Mouse (Mus musculus) spleen, adult 2 months (tissue): ENCODE results near the gene Socs1. TPM values are rescaled to one million over a fixed set of nuclear protein-coding genes. Genes with fewer than 3 reads are reported as not detected.
A peak's percentile ranks its signal among the peaks of the same experiment; 100 is the strongest.

Source experiments
- DNase-seq, 2 experiments: peaks; one replicate each; pipeline versions ENCODE4 v3.0.0 to v3.0.0-alpha.2; 2012 to 2021; ENCODE audit warnings: low spot score in 2 of 2, low read depth in 1 of 2
- H3K27ac ChIP-seq: fragments of 200-500 bp; 2 replicates; pipeline ENCODE4 v1.5.1; 2012; ENCODE audit warnings: low read length, inconsistent platforms; ENCODE audit not compliant: insufficient read depth
- H3K27me3 ChIP-seq: fragments of 200-500 bp; 2 replicates; pipeline ENCODE4 v1.6.1; 2012; ENCODE audit warnings: mild to moderate bottlenecking, moderate library complexity, low read length, inconsistent platforms; ENCODE audit not compliant: control insufficient read depth, insufficient read depth
- H3K36me3 ChIP-seq: fragments of 200-500 bp; 2 replicates; pipeline ENCODE4 v1.6.1; 2012; ENCODE audit warnings: mild to moderate bottlenecking, low read length, inconsistent platforms; ENCODE audit not compliant: control insufficient read depth, insufficient read depth
- H3K4me1 ChIP-seq: fragments of 200-500 bp; 2 replicates; pipeline ENCODE4 v1.6.1; 2011; ENCODE audit warnings: inconsistent platforms; ENCODE audit not compliant: control insufficient read depth, insufficient read depth, insufficient read length
- H3K4me3 ChIP-seq: fragments of 200-500 bp; 2 replicates; pipeline ENCODE4 v1.5.1; 2011; ENCODE audit warnings: mild to moderate bottlenecking, inconsistent platforms; ENCODE audit not compliant: insufficient read depth, insufficient read length; ENCODE audit errors: extremely low read depth
- CTCF ChIP-seq: fragments of 200-500 bp; IDR thresholded peaks from 2 replicates; pipeline ENCODE4 v1.5.1; 2011; ENCODE audit warnings: mild to moderate bottlenecking, inconsistent platforms; ENCODE audit not compliant: insufficient read depth, insufficient read length, insufficient replicate concordance; ENCODE audit errors: extremely low read depth
- POLR2A ChIP-seq: fragments of 200-500 bp; IDR thresholded peaks from 2 replicates; pipeline ENCODE4 v1.6.1; 2011; ENCODE audit warnings: low read depth, low read length, inconsistent platforms
- WGBS: fragments of 180-500 bp; shearing (Covaris S2); methylation state at CpG from one replicate; pipeline ENCODE4 v1.1.7; 2018; 5-methylcytosine and 5-hydroxymethylcytosine counted together
- polyA plus RNA-seq: library from polyadenylated mRNA; depleted of rRNA; stranded (reverse); fragments of >200 nt; gene quantifications from 2 replicates; pipeline ENCODE4 v1.2.3, GENCODE M21; 2012

Gene Socs1
- polyA plus RNA-seq, 1 experiment, result 14.0 TPM

- H3K27me3 ChIP-seq, result no peaks in the 10 kb centered on the region
- no peaks in the 10 kb centered on the region for H3K36me3 ChIP-seq
- TF ChIP-seq POLR2A (no peak), CTCF (no peak)
- no peak overlapping the region; the same call in 1 of the 2 replicates for H3K27ac ChIP-seq
- WGBS, result 63% methylated on average over 4 of the region's 4 CpGs
- peaks cover 20% of the 10 kb centered on the region for H3K4me1 ChIP-seq
- no peak overlapping the region for H3K4me3 ChIP-seq
- no peak for DNase-seq
Measured at GRCm38 (mm10) chr16:10786782-10787547, 1.6 kb upstream of the Socs1 start.

GRCm38 (mm10) chr16:10786288-10786687, 952 bp upstream of the Socs1 start:
- Histone ChIP-seq H3K36me3 (no peaks in the 10 kb centered on the region), H3K27ac (peak overlapping the region; percentile 92), H3K27me3 (no peaks in the 10 kb centered on the region), H3K4me1 (peaks cover 20% of the 10 kb centered on the region), H3K4me3 (peak overlapping the region; percentile 64; the same call in 1 of the 2 replicates)
- 2% methylated on average over 9 of the region's 9 CpGs for WGBS
- peak; percentile 82 for DNase-seq
- TF ChIP-seq POLR2A (no peak), CTCF (peak; percentile 88)

- TF ChIP-seq CTCF (peak; percentile 81), POLR2A (peak; percentile 14; the same call in 1 of the 2 replicates)
- H3K27me3 ChIP-seq, result no peaks in the 10 kb centered on the region
- peaks cover 20% of the 10 kb centered on the region for H3K4me1 ChIP-seq
- H3K27ac ChIP-seq, result peak overlapping the region; percentile 81
- no peaks in the 10 kb centered on the region for H3K36me3 ChIP-seq
- H3K4me3 ChIP-seq, result peak overlapping the region; percentile 64
- peak; percentile 81 to 89 for DNase-seq
- under 1% methylated on average over 43 of the region's 55 CpGs for WGBS
Measured at GRCm38 (mm10) chr16:10784793-10785370, 454 bp downstream of the Socs1 start.

GRCm38 (mm10) chr16:10783883-10784792, 1.2 kb downstream of the Socs1 start:
- H3K27ac ChIP-seq, result peak overlapping the region; percentile 51
- H3K4me1 ChIP-seq, result peaks cover 20% of the 10 kb centered on the region
- peak in 1 of 2 experiments; percentile 25 for DNase-seq

GRCm38 (mm10) chr16:10783451-10783850, 1.9 kb downstream of the Socs1 start:
- Histone ChIP-seq H3K36me3 (no peaks in the 10 kb centered on the region), H3K27ac (no peak overlapping the region), H3K4me3 (peak overlapping the region; percentile 15; the same call in 1 of the 2 replicates), H3K27me3 (no peaks in the 10 kb centered on the region), H3K4me1 (peaks cover 20% of the 10 kb centered on the region)
- no peak for DNase-seq
- WGBS, result 61% methylated on average over 8 of the region's 8 CpGs
- TF ChIP-seq POLR2A (no peak), CTCF (no peak)

More at GRCm38 (mm10) chr16:10783883-10784792, 1.2 kb downstream of the Socs1 start:
- H3K27me3 ChIP-seq, result no peaks in the 10 kb centered on the region
- WGBS, result 3% methylated on average over 81 of the region's 81 CpGs
- TF ChIP-seq POLR2A, result no peak
- H3K36me3 ChIP-seq, result no peaks in the 10 kb centered on the region
- H3K4me3 ChIP-seq, result peak overlapping the region; percentile 64

GRCm38 (mm10) chr16:10783152-10783434, 2.2 kb downstream of the Socs1 start:
- WGBS, result 8% methylated on average over 1 of the region's 1 CpGs
- Histone ChIP-seq H3K4me1 (peaks cover 20% of the 10 kb centered on the region), H3K27me3 (no peaks in the 10 kb centered on the region), H3K27ac (no peak overlapping the region), H3K4me3 (peak overlapping the region; percentile 15; the same call in 1 of the 2 replicates), H3K36me3 (no peaks in the 10 kb centered on the region)
- no peak for DNase-seq
- TF ChIP-seq CTCF (no peak), POLR2A (no peak)
